Mouse (Mus musculus): ENCODE data around the gene Thsd4.

- TF ChIP-seq POLR2A (IDR thresholded peaks at IDR 0.05; ENCODE audit: insufficient read depth, low read length) (no peak), CTCF (IDR thresholded peaks at IDR 0.05; ENCODE audit: low read depth, low read length) (no peak), EP300 (IDR thresholded peaks at IDR 0.05; ENCODE audit: insufficient read depth, low read depth, low read length) (no peak)
These were observed 157.6 kb downstream of the Thsd4 start for GRCm38 (mm10) chr9:60364166-60364781.
